Mouse (Mus musculus): ENCODE measurements around the gene Tbc1d10c.
"Not testable (repeated sequence)": the region's sequence is repeated elsewhere in the genome, so short reads cannot be mapped to it uniquely, and the experiment has no call there.

Tbc1d10c gene

GRCm38 (mm10) chr19:4145936-4146335 is 45.1 kb downstream of the Tbc1d10c start:
- DNase-seq (ENCODE audit: low spot score in 2 of 2): no peak

GRCm38 (mm10) chr19:4144550-4145498 is 46.3 kb downstream of the Tbc1d10c start:
- DNase-seq (ENCODE audit: low spot score in 2 of 2): no peak

DNA sequence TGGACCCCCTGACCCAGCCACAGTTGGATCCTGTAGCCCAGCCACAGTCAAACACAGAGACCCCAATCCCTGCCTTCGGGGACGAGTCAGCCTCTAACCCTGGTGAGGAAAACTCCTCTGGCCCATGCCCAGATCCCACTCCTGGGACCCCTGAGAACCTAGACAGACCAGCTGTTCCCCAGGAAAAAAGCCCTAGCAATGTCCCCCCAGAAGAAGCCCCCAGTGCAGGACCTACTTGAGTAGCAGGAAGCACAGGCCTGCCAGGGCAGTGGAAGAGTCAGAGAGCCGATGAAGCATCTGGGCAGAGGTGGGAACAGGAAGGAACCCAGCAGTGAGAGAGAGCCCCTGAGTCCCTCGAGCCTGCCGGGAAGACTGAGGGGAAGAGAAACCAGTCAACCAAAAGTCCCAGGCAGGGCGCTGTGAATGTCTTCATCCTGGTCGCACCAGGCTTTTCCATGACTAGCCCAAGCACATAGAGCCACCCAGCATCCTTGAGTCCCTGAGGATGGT is 47.3 kb downstream of the Tbc1d10c start, which contains the start of gene Cabp4:
Gene Cabp4 (minus strand): TSS at position 275 of the 510 bp plus-strand sequence.
- no peak for DNase-seq (ENCODE audit: low spot score in 2 of 2)

- no peak for DNase-seq (ENCODE audit: low spot score in 2 of 2)
These were observed 48.5 kb downstream of the Tbc1d10c start for GRCm38 (mm10) chr19:4142416-4143173.

GRCm38 (mm10) chr19:4140147-4140546 is 50.9 kb downstream of the Tbc1d10c start:
- no peak for DNase-seq (ENCODE audit: low spot score in 2 of 2)

- DNase-seq (ENCODE audit: low spot score in 2 of 2): no peak
These were observed 51.6 kb downstream of the Tbc1d10c start, which contains the start of gene Gpr152 for GRCm38 (mm10) chr19:4139446-4139845. Gene Gpr152 (plus strand): TSS chr19:4139787.

DNA sequence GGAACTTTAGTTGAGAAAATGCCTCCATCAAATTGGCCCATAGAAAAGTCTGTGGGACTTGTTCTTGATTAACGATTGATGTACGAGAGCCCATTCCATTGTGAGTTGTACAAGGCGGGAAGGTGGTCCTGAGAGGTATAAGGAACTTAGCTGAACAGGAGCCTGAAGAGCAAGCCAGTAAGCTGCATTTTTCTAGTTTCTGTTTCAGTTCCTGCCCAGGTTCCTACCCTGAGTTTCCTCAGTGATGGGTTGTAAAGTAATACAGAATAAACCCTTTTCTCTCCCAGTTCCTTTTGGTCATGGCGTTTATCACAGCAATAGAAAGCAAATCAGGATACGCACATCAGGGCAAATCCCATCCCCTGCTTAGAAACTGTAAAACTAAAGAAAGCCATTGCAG is 53.2 kb downstream of the Tbc1d10c start:
- no peak for DNase-seq (ENCODE audit: low spot score in 2 of 2)

DNA sequence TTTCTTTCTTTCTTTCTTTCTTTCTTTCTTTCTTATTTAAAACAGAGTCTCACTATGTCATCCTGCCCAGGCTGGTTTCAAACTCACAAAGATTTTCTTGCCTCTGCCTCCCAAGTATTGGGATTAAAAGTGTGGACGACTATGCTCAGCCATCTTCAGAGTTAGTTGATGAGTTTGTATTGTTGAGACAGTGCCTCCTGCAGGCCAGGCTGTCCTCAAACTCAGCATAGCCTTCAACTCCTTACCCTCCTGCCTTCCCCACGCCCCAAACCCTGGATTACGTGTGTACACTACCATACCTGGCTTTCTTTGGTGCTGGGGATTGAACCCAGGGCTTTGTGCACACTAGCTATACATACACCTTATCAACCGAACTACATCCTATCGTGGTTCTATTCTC is 54.6 kb downstream of the Tbc1d10c start:
- no peak for DNase-seq (ENCODE audit: low spot score in 2 of 2)

- not testable (repeated sequence) for DNase-seq (ENCODE audit: low spot score in 2 of 2)
These were observed 55.1 kb downstream of the Tbc1d10c start for GRCm38 (mm10) chr19:4135963-4136345.

- not testable (repeated sequence) for DNase-seq (ENCODE audit: low spot score in 2 of 2)
These were observed 55.7 kb downstream of the Tbc1d10c start for GRCm38 (mm10) chr19:4135229-4135962.

- no peak for DNase-seq (ENCODE audit: low spot score in 2 of 2)
These were observed 56.7 kb downstream of the Tbc1d10c start for GRCm38 (mm10) chr19:4134354-4134753.
